Mouse (Mus musculus) cerebellum, adult 2 months (tissue): ENCODE measurements at regions not wholly inside any gene's neighbourhood (a gene's known extent, or its start where the extent isn't known, plus 50 kb on each side); places are given as distances from the start of the nearest gene placed in this dataset.

ENCODE experiments used
- DNase-seq, 2 experiments: peaks; one replicate each; pipeline ENCODE4 v3.0.0; 2021
- H3K27ac ChIP-seq: fragments of 200-500 bp; 2 replicates; pipeline ENCODE4 v1.5.1; 2012; ENCODE audit warnings: low read length, control low read depth, inconsistent platforms; ENCODE audit not compliant: insufficient read depth
- H3K27me3 ChIP-seq: fragments of 200-500 bp; 2 replicates; pipeline ENCODE4 v1.6.1; 2012; ENCODE audit warnings: inconsistent platforms, mild to moderate bottlenecking, low read length, moderate library complexity; ENCODE audit not compliant: control insufficient read depth, insufficient read depth
- H3K4me1 ChIP-seq: fragments of 200-500 bp; 2 replicates; pipeline ENCODE4 v1.6.1; 2011; ENCODE audit warnings: low read length; ENCODE audit not compliant: control insufficient read depth, insufficient read depth
- H3K4me3 ChIP-seq: fragments of 200-500 bp; replicated peaks from 2 replicates; pipeline ENCODE3; 2011; ENCODE audit warnings: mild to moderate bottlenecking, low read depth, low read length, control low read depth; ENCODE audit not compliant: insufficient read depth
- CTCF ChIP-seq: fragments of 200-500 bp; IDR thresholded peaks from 2 replicates; pipeline ENCODE4 v1.5.1; 2011; ENCODE audit warnings: low read depth, mild to moderate bottlenecking, control low read depth, low read length, moderate library complexity, borderline replicate concordance; ENCODE audit not compliant: insufficient read depth
- POLR2A ChIP-seq: fragments of 200-500 bp; IDR thresholded peaks from 2 replicates; pipeline ENCODE4 v1.6.1; 2011; ENCODE audit warnings: low read length, control low read depth, borderline replicate concordance; ENCODE audit not compliant: insufficient read depth
- whole genome bisulfite sequencing: fragments of 180-500 bp; shearing (Covaris S2); methylation state at CpG from one replicate; pipeline ENCODE4 v1.1.7; 2018; 5-methylcytosine and 5-hydroxymethylcytosine counted together

GRCm38 (mm10) chr12:71577349-71577748, 253.5 kb upstream of the Daam1 start:
- H3K4me1 ChIP-seq, result no peaks in the 10 kb centered on the region
- TF ChIP-seq CTCF (peak; percentile 32; the same call in 1 of the 2 replicates), POLR2A (no peak)
- no peaks in the 10 kb centered on the region; the same call in 1 of the 2 replicates for H3K27me3 ChIP-seq
- WGBS, result 20% methylated on average over 9 of the region's 9 CpGs
- H3K27ac ChIP-seq, result no peak overlapping the region
- DNase-seq, result peak; percentile 10 to 19
- H3K4me3 ChIP-seq, result peak overlapping the region; percentile 29

GRCm38 (mm10) chr12:71578006-71578405, 252.9 kb upstream of the Daam1 start:
- Histone ChIP-seq H3K27me3 (no peaks in the 10 kb centered on the region; the same call in 1 of the 2 replicates), H3K4me1 (no peaks in the 10 kb centered on the region), H3K27ac (no peak overlapping the region), H3K4me3 (no peak overlapping the region)
- 59% methylated on average over 9 of the region's 9 CpGs for WGBS
- DNase-seq, result no peak
- no peak for TF ChIP-seq POLR2A
- TF ChIP-seq CTCF, result no peak

- no peak for DNase-seq
- H3K4me1 ChIP-seq, result no peaks in the 10 kb centered on the region
- no peaks in the 10 kb centered on the region; the same call in 1 of the 2 replicates for H3K27me3 ChIP-seq
- no peak for TF ChIP-seq CTCF
- TF ChIP-seq POLR2A, result no peak
- no peak overlapping the region for H3K4me3 ChIP-seq
- 81% methylated on average over 11 of the region's 11 CpGs for WGBS
- H3K27ac ChIP-seq, result no peak overlapping the region
Measured at GRCm38 (mm10) chr12:71578912-71579311, 252.0 kb upstream of the Daam1 start.

GRCm38 (mm10) chr12:71580532-71581290, 250.2 kb upstream of the Daam1 start:
- no peak for DNase-seq
- no peaks in the 10 kb centered on the region; the same call in 1 of the 2 replicates for H3K27me3 ChIP-seq
- no peak overlapping the region for H3K27ac ChIP-seq
- H3K4me3 ChIP-seq, result no peak overlapping the region
- TF ChIP-seq CTCF, result no peak
- no peak for TF ChIP-seq POLR2A
- WGBS, result 60% methylated on average over 12 of the region's 12 CpGs
- H3K4me1 ChIP-seq, result no peaks in the 10 kb centered on the region

- TF ChIP-seq POLR2A (no peak), CTCF (no peak)
- WGBS, result 23% methylated on average over 8 of the region's 8 CpGs
- Histone ChIP-seq H3K4me1 (no peaks in the 10 kb centered on the region), H3K4me3 (no peak overlapping the region), H3K27ac (no peak overlapping the region), H3K27me3 (no peaks in the 10 kb centered on the region; the same call in 1 of the 2 replicates)
- DNase-seq, result peak in 1 of 2 experiments; percentile 13
Measured at GRCm38 (mm10) chr12:71584618-71585017, 246.3 kb upstream of the Daam1 start.

GRCm38 (mm10) chr12:71598641-71599040, 232.2 kb upstream of the Daam1 start:
- Histone ChIP-seq H3K4me1 (peaks cover 6% of the 10 kb centered on the region), H3K4me3 (no peak overlapping the region), H3K27ac (no peak overlapping the region), H3K27me3 (no peaks in the 10 kb centered on the region)
- no peak for TF ChIP-seq POLR2A
- TF ChIP-seq CTCF, result no peak
- 90% methylated on average over 9 of the region's 9 CpGs for WGBS
- no peak for DNase-seq

GRCm38 (mm10) chr12:71601091-71601690, 229.7 kb upstream of the Daam1 start:
- no peak overlapping the region for H3K4me3 ChIP-seq
- no peak for TF ChIP-seq CTCF
- no peak for TF ChIP-seq POLR2A
- H3K4me1 ChIP-seq, result peaks cover 6% of the 10 kb centered on the region
- H3K27me3 ChIP-seq, result no peaks in the 10 kb centered on the region
- 88% methylated on average over 8 of the region's 8 CpGs for WGBS
- no peak overlapping the region for H3K27ac ChIP-seq
- DNase-seq, result no peak

GRCm38 (mm10) chr12:71603136-71603535, 227.7 kb upstream of the Daam1 start:
- no peaks in the 10 kb centered on the region for H3K27me3 ChIP-seq
- WGBS, result 17% methylated on average over 10 of the region's 10 CpGs
- no peak for TF ChIP-seq CTCF
- TF ChIP-seq POLR2A, result no peak
- peak in 1 of 2 experiments; percentile 21 for DNase-seq
- H3K4me3 ChIP-seq, result no peak overlapping the region
- H3K27ac ChIP-seq, result no peak overlapping the region
- peaks cover 6% of the 10 kb centered on the region for H3K4me1 ChIP-seq
